Mouse (Mus musculus): ENCODE data around the gene Hexim1. TPM values are rescaled to one million over a fixed set of nuclear protein-coding genes. Genes with fewer than 3 reads are reported as not detected.

Hexim1 gene
- polyA plus RNA-seq, 1 experiment from 2014 or later, result 2.4 TPM

GRCm38 (mm10) chr11:103100361-103100760 lies 15.7 kb upstream of the Hexim1 start:
- H3K36me3 ChIP-seq, result peaks cover 4% of the 10 kb centered on the region
- peaks cover 65% of the 10 kb centered on the region for H3K27me3 ChIP-seq (replicated peaks)
- no peak overlapping the region for H3K4me2 ChIP-seq
- WGBS (ENCODE audit: insufficient replicate concordance), result 47% methylated on average over 8 of the region's 8 CpGs
- peaks cover 48% of the 10 kb centered on the region for H3K4me1 ChIP-seq
- no peaks in the 10 kb centered on the region for H3K9me3 ChIP-seq (replicated peaks)
- no peak overlapping the region for H3K27ac ChIP-seq
- no peak overlapping the region for H3K4me3 ChIP-seq
- ATAC-seq, result no peak
- H3K9ac ChIP-seq, result no peak overlapping the region

GRCm38 (mm10) chr11:103101481-103101865 lies 14.6 kb upstream of the Hexim1 start, which contains the start of the genes Plcd3 and Acbd4:
Gene Plcd3, minus strand, starts transcription at chr11:103101658.
Gene Acbd4, plus strand, starts transcription at chr11:103101682.
- Histone ChIP-seq H3K9me3 (replicated peaks) (no peaks in the 10 kb centered on the region), H3K4me1 (peaks cover 59% of the 10 kb centered on the region), H3K4me2 (peak within 1 kb of the TSS; percentile 75), H3K27me3 (replicated peaks) (peaks cover 56% of the 10 kb centered on the region), H3K36me3 (peaks cover 15% of the 10 kb centered on the region), H3K9ac (peak within 1 kb of the TSS; percentile 55), H3K27ac (peak within 1 kb of the TSS; percentile 27; the same call in 1 of the 2 replicates), H3K4me3 (peak within 1 kb of the TSS; percentile 67)
- ATAC-seq, result peak; percentile 19; the same call in 1 of the 2 replicates
- WGBS (ENCODE audit: insufficient replicate concordance), result 1% methylated on average over 34 of the region's 34 CpGs

DNA sequence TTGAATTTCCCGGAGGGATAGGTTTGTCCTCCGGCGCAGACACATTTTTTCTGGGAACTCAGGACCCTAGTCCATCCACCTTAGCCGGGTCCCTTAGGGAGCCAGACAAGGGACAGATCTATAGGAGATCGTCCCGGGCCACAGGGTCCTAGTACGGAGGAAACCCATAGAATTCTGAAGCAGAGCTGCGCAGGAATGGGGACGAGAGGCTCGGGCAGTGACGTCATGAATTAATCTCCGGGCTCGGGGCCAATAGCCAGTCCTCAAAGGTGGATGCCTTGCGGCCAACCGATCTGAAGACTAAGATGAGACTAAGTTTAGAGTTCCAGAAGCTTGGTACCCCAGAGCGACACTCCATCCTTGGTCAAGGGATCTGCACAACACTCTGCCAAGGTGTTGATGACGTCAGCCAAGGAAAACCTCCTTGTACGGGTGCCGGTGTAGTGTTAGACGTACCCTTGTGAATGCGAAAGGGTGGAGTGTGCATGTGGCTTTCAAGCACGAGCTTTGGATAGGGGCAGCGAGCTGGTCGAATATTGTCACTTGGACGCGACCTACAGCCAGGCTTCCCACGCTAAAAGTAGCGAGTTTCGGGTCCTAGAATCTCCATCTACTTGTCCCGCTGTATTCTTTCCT lies 14.0 kb upstream of the Hexim1 start:
- H3K9ac ChIP-seq, result peak overlapping the region; percentile 55
- H3K27ac ChIP-seq, result peak overlapping the region; percentile 27; the same call in 1 of the 2 replicates
- H3K27me3 ChIP-seq (replicated peaks), result peaks cover 51% of the 10 kb centered on the region
- H3K4me3 ChIP-seq, result peak overlapping the region; percentile 67
- peak overlapping the region; percentile 75 for H3K4me2 ChIP-seq
- H3K36me3 ChIP-seq, result peaks cover 20% of the 10 kb centered on the region
- no peak for ATAC-seq
- no peaks in the 10 kb centered on the region for H3K9me3 ChIP-seq (replicated peaks)
- 3% methylated on average over 30 of the region's 30 CpGs for WGBS (ENCODE audit: insufficient replicate concordance)
- H3K4me1 ChIP-seq, result peaks cover 63% of the 10 kb centered on the region

DNA sequence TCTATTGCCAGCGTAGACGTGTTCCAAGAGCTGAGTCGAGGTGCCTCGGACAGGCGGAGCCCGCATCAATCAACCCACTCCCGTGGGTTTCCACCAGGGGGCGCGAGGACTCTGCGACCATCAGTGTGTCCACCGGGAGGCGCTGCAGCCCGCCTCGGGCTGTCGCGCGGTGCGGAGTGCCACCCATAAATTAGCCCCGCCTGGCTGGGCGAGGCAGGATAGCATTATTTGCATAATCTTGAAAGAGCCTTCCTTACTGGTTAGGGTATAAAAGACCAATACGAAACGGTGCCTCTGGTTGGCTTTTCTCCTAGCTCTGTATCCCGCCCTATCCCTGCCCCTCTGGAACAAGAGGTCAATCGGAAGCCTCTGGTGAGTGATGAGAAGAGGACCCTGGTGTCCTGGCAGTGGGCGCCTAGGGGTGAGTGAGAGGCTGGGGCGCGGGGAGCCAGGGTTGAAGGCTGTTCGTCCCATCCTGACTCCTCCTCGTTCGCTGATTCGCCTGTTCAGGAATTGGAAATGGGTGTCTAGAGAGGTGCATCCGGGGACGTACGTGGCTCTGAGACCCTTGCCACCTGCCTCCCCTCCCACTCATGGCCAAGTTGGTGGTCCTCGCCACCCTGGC lies 13.2 kb upstream of the Hexim1 start:
- WGBS (ENCODE audit: insufficient replicate concordance), result 2% methylated on average over 35 of the region's 35 CpGs
- Histone ChIP-seq H3K27ac (peak overlapping the region; percentile 97), H3K9ac (peak overlapping the region; percentile 78), H3K9me3 (replicated peaks) (no peaks in the 10 kb centered on the region), H3K4me1 (peaks cover 56% of the 10 kb centered on the region), H3K4me2 (peak overlapping the region; percentile 75), H3K27me3 (replicated peaks) (peaks cover 43% of the 10 kb centered on the region), H3K4me3 (peak overlapping the region; percentile 67), H3K36me3 (peaks cover 25% of the 10 kb centered on the region)
- ATAC-seq, result peak; percentile 87

GRCm38 (mm10) chr11:103103621-103104020 lies 12.4 kb upstream of the Hexim1 start:
- no peaks in the 10 kb centered on the region for H3K9me3 ChIP-seq (replicated peaks)
- peaks cover 29% of the 10 kb centered on the region for H3K36me3 ChIP-seq
- H3K4me2 ChIP-seq, result peak overlapping the region; percentile 75
- peaks cover 36% of the 10 kb centered on the region for H3K27me3 ChIP-seq (replicated peaks)
- peak overlapping the region; percentile 67 for H3K4me3 ChIP-seq
- 44% methylated on average over 8 of the region's 8 CpGs for WGBS (ENCODE audit: insufficient replicate concordance)
- peak overlapping the region; percentile 78 for H3K9ac ChIP-seq
- peak overlapping the region; percentile 97 for H3K27ac ChIP-seq
- peaks cover 56% of the 10 kb centered on the region for H3K4me1 ChIP-seq
- ATAC-seq, result no peak

- Histone ChIP-seq H3K36me3 (peaks cover 38% of the 10 kb centered on the region), H3K4me1 (peaks cover 56% of the 10 kb centered on the region), H3K27me3 (replicated peaks) (peaks cover 28% of the 10 kb centered on the region), H3K9ac (peak overlapping the region; percentile 78), H3K9me3 (replicated peaks) (no peaks in the 10 kb centered on the region), H3K27ac (peak overlapping the region; percentile 97), H3K4me2 (peak overlapping the region; percentile 75), H3K4me3 (peak overlapping the region; percentile 67)
- 30% methylated on average over 7 of the region's 7 CpGs for WGBS (ENCODE audit: insufficient replicate concordance)
- ATAC-seq, result peak; percentile 69
These were observed 11.6 kb upstream of the Hexim1 start for GRCm38 (mm10) chr11:103104469-103104868.

GRCm38 (mm10) chr11:103105180-103105725 lies 10.8 kb upstream of the Hexim1 start:
- Histone ChIP-seq H3K9ac (peak overlapping the region; percentile 78), H3K36me3 (peaks cover 39% of the 10 kb centered on the region), H3K9me3 (replicated peaks) (no peaks in the 10 kb centered on the region), H3K4me2 (peak overlapping the region; percentile 75), H3K27ac (peak overlapping the region; percentile 97), H3K4me3 (peak overlapping the region; percentile 67), H3K27me3 (replicated peaks) (peaks cover 20% of the 10 kb centered on the region), H3K4me1 (peaks cover 56% of the 10 kb centered on the region)
- no peak for ATAC-seq
- WGBS (ENCODE audit: insufficient replicate concordance), result 58% methylated on average over 14 of the region's 14 CpGs

- ATAC-seq, result no peak
- H3K36me3 ChIP-seq, result peaks cover 42% of the 10 kb centered on the region
- H3K9ac ChIP-seq, result peak overlapping the region; percentile 78
- H3K4me1 ChIP-seq, result peaks cover 56% of the 10 kb centered on the region
- H3K4me2 ChIP-seq, result peak overlapping the region; percentile 75
- WGBS (ENCODE audit: insufficient replicate concordance), result 85% methylated on average over 6 of the region's 6 CpGs
- peaks cover 17% of the 10 kb centered on the region for H3K27me3 ChIP-seq (replicated peaks)
- H3K27ac ChIP-seq, result peak overlapping the region; percentile 97
- peak overlapping the region; percentile 67 for H3K4me3 ChIP-seq
- no peaks in the 10 kb centered on the region for H3K9me3 ChIP-seq (replicated peaks)
These were observed 10.2 kb upstream of the Hexim1 start for GRCm38 (mm10) chr11:103105810-103106209.

DNA sequence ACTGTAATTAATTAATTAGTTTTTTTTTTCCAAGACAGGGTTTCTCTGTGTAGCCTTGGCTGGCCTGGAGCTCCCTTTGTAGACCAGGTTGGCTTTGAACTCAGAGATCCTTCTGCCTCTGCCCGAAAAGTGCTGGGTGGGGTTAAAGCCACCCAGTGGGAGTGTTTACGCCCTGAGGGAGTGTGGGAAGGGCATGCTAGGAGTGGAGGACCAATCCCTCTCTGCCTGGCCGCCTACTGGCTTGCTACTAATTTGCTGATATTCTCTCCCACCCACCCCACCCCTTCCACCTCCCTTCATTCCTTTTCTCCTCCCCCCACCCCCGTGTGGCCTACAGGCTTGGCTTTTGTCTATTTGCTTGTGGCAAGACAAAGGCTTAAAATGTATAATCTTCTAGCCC lies 9.6 kb upstream of the Hexim1 start:
- Histone ChIP-seq H3K4me3 (peak overlapping the region; percentile 67), H3K9ac (peak overlapping the region; percentile 78), H3K36me3 (peaks cover 45% of the 10 kb centered on the region), H3K27me3 (replicated peaks) (peaks cover 17% of the 10 kb centered on the region), H3K9me3 (replicated peaks) (no peaks in the 10 kb centered on the region), H3K27ac (peak overlapping the region; percentile 97), H3K4me1 (peaks cover 54% of the 10 kb centered on the region), H3K4me2 (peak overlapping the region; percentile 75)
- ATAC-seq, result peak; percentile 56
- whole genome bisulfite sequencing (ENCODE audit: insufficient replicate concordance), result 34% methylated on average over 4 of the region's 4 CpGs

DNA sequence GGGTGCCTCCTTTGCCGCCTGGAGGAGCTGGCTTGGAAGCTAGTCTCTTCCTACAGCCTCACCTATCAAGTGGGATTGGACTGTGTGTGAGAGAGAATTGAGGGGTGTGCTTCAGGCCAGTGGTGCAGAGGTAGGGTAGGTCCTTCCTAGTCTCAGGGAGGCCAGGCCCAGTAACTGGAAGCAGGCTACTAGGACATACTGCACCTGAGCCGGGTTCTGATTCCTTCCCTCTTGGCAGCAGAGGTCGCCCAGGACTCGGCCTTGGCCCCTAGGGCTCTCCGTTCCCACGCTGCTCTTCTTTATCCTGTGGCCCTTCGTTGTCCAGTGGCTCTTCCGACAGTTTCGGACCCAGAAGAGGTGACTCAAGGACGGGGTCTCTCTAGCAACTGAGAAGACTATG lies 4.7 kb upstream of the Hexim1 start:
- ATAC-seq, result no peak
- WGBS (ENCODE audit: insufficient replicate concordance), result 36% methylated on average over 10 of the region's 10 CpGs
- Histone ChIP-seq H3K36me3 (peaks cover 34% of the 10 kb centered on the region), H3K9me3 (replicated peaks) (no peaks in the 10 kb centered on the region), H3K4me3 (peak overlapping the region; percentile 31; the same call in 1 of the 2 replicates), H3K4me1 (peaks cover 47% of the 10 kb centered on the region), H3K9ac (no peak overlapping the region), H3K27me3 (replicated peaks) (peaks cover 27% of the 10 kb centered on the region), H3K27ac (no peak overlapping the region), H3K4me2 (peak overlapping the region; percentile 59)

- no peak for ATAC-seq
- H3K9me3 ChIP-seq (replicated peaks), result no peaks in the 10 kb centered on the region
- 14% methylated on average over 28 of the region's 28 CpGs for WGBS (ENCODE audit: insufficient replicate concordance)
These were observed 4.0 kb upstream of the Hexim1 start for GRCm38 (mm10) chr11:103111881-103112551.

More at GRCm38 (mm10) chr11:103111881-103112551, 4.0 kb upstream of the Hexim1 start:
- peaks cover 46% of the 10 kb centered on the region for H3K4me1 ChIP-seq
- peak overlapping the region; percentile 59 for H3K4me2 ChIP-seq
- H3K9ac ChIP-seq, result peak overlapping the region; percentile 40
- no peak overlapping the region for H3K27ac ChIP-seq
- H3K4me3 ChIP-seq, result peak overlapping the region; percentile 31
- H3K27me3 ChIP-seq (replicated peaks), result peaks cover 27% of the 10 kb centered on the region
- peaks cover 27% of the 10 kb centered on the region for H3K36me3 ChIP-seq

Measured in liver, embryonic 12.5 days (tissue).